Mouse (Mus musculus) C3H10T1/2 (cell line): ENCODE results near the gene Dhps. TPM values are rescaled to one million over a fixed set of nuclear protein-coding genes. Genes with fewer than 3 reads are reported as not detected.

Source experiments
- polyA plus RNA-seq, 2 experiments: library from polyadenylated mRNA; unstranded; fragments of >200 nt; fragmentation: generic; extraction: Trizol; gene quantifications; one replicate each; pipeline ENCODE4 v1.2.1; 2012; ENCODE audit warnings: missing spikeins in 2 of 2

Gene Dhps
- 100 to 1,000 TPM in 1 of 2 experiments, 10 to 100 TPM in 1; 51.7 to 147 TPM for polyA plus RNA-seq

DNA sequence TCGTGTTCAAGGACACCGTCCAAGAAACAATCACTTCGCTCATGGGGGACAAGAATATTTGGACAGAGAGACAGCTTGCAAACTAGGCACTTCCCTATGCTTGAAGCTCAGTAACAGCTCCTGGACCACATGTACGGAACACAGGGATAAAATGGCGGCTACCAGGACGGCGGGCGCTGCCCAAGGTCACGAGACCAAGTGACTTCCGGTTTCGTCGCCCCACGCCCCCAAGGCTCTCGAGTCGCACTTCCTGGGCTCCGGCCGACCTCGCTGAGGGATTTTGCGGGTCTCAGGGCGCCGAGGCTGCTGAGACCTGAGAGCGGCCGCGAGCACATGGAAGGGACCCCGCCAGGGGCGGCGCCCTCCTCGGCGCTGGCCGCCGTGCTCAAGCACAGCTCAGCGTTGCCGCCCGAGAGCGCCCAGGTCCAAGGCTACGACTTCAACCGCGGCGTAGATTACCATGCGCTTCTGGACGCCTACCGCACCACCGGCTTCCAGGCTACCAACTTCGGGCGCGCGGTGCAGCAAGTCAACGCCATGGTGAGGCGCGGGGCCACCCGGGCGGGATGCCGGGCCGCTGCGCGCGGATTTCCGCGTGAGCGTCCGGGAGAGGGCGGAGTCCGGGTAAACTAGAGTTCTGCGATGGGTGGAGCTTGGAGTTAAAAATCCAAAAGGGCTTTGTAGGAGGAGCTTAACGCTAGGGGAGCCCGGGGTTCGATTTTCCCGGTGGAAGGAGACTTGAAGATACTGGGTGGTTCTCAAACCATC, at the start of gene Dhps:
TSS of gene Dhps (plus strand) at position 244 of the 768 bp plus-strand sequence.

DNA sequence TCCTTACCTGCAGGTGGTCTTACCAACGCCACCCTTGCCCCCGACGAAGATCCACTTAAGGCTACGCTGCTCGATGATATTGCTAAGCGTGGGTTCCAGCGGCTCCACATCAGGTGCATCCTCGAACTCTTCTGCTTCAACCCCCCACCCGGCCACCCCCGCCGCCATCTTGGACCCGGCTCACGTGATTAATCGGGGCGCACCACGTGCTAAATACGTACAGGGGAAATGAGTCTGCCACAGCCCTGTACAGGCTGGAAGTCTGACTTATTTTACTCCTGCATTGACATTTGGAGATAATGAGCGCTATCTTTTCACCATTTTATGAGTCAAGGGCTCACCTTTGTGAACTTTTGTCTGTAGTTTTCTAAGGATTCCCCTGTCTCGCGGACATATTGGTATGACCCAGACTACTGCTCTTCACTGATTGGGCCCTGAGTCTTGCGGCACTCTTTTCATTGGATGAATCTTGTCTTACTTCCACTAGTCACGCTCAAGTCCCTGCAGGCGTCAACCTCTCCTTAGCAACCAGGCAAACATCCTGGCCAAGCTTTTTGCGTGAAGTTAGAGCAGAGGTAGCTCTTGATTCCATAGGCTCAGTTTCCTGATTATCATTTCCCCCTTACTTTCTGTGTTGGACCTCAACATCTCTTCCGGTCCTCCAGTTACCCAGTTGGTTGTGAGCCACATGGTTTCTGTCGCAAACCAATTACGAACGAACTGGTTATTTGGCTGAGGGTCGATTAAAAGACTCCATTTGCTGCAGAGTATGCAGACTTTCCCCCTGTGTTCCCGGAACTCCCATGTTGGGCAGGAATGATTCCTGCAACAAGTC, 46.2 kb upstream of the Dhps start, which contains the start of gene Asna1:
TSS of gene Asna1 (minus strand) at position 184 of the 835 bp plus-strand sequence.

DNA sequence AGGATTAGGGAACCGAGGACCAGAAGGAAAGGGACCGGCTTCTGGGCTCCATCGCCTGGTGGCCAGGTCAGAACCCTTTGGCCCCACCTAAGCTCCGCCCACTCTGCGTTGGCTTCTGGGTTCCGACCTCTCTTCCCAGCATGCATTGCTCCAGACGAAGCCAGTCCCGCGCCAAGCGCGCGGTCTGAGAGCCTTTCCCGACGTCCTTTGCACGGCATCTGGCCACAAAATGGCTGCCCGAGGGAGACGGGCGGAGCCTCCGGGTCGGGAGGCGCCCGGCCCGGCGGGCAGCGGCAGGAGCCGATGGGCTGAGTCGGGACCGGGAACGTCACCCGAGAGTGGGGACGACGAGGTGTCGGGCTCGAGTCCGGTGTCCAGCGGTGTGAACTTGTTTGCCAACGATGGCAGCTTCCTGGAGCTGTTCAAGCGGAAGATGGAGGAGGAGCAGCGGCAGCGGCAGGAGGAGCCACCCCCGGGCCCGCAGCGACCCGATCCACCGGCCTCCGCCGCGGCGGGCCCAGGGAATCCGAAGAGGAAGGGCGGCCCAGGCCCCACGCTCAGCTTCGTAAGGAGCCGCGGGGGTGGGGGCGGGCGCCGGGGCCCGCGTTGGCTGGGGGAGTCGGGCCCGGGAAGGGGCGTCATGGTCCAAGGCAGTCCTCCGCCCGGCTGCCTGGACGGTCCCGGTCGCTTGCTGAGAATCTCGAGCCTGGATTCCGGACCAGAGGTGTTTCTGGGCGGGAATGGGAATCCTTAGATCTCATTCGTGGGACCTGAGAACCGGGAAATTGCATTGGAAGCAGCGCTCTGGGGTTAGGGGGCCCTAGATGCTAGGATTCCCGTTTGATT, 44.7 kb upstream of the Dhps start, which contains the start of gene Trir:
TSS of gene Trir (plus strand) at position 154 of the 846 bp plus-strand sequence.

DNA sequence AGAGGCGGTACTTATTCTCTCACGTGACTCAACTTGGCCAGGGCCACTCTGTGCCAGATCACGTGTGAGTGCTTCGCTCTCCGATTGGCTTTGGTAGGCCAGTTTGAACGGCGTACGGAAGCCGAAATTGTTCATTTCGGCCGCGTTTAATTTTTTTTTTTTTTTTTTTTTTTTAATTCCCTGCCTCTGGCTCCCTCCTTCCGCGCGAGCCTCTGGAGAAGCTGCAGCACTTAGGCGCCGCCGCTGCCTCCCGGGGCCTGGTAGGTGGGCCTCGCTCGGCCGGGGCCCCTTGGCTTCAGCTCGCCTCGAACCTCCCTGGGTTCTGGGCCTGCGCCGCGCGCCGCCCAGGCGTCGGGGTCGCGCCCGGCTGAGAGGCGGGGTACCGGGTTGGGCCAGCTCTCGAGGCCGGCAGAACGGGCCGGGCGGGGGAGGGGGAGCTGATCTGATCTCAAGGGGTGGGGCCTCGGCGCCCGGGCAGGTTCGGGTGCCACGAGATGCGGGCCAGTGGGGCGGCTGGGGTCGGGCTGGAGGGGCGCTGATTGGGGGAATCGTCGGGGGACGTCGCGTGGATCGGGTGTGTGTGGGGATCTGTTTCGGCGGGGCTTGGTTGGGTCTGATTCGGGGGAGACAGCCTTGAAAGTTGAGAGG, 34.7 kb upstream of the Dhps start, which contains the start of gene Tnpo2:
TSS of gene Tnpo2 (plus strand) at position 198 of the 648 bp plus-strand sequence.

DNA sequence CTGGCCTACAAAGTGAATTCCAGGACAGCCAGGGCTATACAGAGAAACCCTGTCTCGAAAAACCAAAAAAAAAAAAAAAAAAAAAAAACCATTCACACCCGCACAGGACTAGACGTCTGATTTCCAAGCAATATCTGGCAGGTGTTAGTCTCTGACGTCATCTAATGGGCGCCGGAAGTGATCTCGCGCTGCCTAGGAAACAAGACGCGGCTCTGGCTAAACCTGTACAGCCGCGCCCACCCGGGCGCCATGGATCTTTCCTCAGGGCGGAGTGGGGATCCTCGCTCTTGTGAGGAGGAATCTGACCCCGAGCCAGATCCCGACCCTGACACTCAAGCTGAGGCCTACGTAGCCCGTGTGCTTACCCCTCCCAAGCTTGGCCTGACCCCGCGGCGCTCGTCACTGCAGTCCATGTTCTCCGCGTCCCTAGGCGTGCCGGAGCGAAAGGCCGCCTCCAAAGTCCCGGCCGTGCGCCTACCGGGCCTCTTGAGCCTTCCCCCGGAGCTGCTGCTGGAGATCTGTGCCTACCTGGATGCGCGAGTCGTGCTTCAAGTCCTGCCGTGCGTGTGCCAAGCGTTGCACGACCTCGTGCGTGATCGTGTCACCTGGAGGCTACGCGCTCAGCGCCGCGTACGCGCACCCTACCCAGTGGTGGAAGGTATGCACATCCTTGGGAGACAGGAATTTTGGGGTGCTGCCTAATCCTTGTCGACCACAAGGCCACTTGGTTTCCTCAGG, 11.5 kb upstream of the Dhps start, which contains the start of gene Fbxw9:
TSS of gene Fbxw9 (plus strand) at position 177 of the 738 bp plus-strand sequence.

DNA sequence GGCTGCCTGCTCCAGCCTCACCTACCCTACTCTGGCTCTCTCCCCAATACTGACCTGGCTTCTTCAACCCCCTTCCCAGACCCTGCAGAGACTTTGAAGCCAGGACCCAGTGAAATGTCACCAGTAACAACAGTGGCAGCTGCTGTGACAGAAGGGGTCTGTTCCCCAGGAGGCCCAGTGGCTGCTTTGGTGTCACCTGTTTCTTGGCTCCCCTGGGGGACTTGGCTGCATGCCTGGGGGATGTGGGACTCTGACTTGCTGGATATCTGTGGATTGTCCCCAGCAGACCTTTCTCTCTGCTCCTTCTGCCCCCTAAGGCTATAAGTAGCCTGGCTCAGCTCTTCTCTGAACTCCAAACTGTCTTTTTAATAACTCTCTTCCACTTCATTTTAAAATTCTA, 3.6 kb upstream of the Dhps start, which contains the start of gene Gm5741:
TSS of gene Gm5741 (minus strand) at position 1 of the 400 bp plus-strand sequence.

DNA sequence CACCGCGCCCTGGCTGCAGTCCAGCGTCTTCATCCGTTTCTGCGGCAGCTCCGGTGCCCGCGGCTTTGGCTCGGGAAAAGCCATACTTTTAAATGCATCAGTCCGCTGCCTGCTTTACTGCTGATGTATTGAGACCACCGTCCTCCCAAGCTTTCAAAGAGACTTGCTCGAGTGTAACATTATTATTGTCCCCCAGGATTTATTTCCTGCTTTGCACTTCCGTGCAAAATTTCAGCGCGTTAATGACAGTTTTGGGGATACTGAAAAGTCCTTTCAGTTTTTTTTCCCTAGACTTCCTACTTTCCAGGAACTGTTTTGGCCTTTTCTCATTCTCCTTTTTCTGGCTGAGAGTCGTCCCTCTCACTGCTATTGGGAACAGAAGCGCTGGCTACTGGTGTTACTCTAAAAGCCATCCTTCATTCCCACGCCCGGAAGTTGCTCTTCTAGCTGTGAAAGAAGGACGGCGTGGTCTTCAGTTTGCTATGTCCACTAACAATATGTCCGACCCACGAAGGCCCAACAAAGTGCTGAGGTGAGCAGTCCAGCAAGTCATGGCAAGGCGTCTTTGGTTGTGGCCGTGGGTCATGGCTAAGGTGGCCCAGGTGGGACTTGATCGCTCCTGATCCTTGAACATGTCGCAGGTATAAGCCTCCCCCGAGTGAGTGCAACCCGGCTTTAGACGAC, 9.1 kb downstream of the Dhps start, which contains the start of gene Wdr83os:
TSS of gene Wdr83os (plus strand) at position 209 of the 684 bp plus-strand sequence.

DNA sequence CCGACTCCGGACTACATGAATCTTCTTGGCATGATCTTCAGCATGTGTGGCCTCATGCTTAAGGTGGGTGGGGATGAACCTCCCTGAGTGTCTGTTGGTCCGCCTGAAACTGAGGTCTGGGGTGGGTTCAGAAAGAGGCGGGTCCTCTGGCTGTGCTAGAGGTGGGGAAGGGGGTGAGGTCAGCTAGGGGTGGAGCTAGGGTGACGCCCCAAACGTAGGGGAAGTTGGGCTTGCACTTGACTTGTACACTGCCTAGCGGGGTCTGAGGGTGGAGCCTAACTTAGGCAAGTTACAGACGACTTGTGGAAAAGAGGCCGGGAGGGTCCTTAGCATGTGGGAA, 9.6 kb downstream of the Dhps start, which contains the start of gene Wdr83:
TSS of gene Wdr83 (minus strand) at position 91 of the 340 bp plus-strand sequence.

DNA sequence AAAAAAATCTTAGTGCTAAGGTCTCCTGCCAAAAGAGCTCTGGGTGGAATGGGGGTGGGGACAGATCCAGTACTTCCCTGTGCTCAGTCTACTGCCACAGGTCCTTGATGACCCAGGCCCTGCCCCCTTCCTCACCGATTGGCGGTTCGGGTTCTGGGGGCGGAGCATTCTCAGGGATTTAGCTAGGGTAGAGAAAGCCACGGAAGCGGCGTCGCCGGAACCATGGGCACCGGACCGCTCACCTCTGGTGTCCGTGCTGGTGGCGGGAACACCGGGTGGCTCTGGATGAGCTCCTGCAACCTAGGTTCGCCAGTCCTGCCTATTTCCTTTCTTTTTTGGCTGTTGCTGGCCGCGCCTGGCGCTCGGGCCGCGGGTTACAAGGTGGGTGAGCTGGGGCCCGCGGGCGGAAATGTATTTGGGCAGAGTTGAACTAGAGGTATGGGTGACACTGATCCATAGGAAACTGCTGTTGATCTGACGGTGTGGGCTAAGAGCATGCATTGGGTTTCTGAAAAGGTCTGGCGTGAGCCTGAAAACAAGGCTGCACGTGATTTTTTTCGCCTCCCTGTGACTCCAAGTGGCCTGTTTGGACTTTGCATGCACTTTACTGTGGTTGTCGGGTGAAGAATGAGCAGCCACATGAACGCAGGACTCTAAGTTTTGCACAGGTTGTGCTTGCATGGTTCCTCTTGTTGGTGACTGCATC, 11.7 kb downstream of the Dhps start, which contains the start of gene Man2b1:
TSS of gene Man2b1 (plus strand) at position 163 of the 706 bp plus-strand sequence.

DNA sequence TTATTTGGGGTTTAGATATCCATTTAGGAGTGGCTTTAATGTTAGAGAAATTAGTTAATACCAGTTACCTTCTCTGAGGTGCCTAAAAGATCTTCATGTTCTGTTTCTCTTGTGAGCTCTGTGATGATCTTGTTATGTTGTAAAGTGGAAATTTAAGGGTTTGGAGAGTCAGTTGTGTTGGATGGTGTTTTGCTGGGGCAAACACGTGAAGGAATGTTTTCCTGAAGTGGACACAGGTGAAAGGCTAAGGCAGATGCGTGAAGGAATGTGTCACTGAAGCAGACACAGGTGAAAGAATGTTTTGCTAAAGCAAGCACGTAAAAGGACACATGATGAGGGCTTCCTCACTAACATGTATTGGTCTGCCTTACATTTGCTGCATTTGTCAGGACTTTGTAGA, 51.4 kb downstream of the Dhps start, which contains the start of gene Zfp791:
TSS of gene Zfp791 (minus strand) at position 101 of the 400 bp plus-strand sequence.

Other genes starting within 250 kb of the Dhps start
- gene Dand5, start 248.9 kb upstream of the Dhps start, polyA plus RNA-seq: 10 to 100 TPM in 1 of 2 experiments, 1 to 10 TPM in 1; 2.8 to 12.6 TPM
- 10 to 100 TPM; 31.0 to 75.6 TPM for gene Gadd45gip1, start 240.2 kb upstream of the Dhps start, polyA plus RNA-seq
- 10 to 100 TPM; 61.5 to 69.9 TPM for gene Rad23a, start 231.1 kb upstream of the Dhps start, polyA plus RNA-seq
- gene Calr, start 224.8 kb upstream of the Dhps start, polyA plus RNA-seq: 100 to 1,000 TPM; 585 to 801 TPM
- gene Farsa, start 214.8 kb upstream of the Dhps start, polyA plus RNA-seq: 100 to 1,000 TPM in 1 of 2 experiments, 10 to 100 TPM in 1; 76.6 to 106 TPM
- gene Syce2, start 199.6 kb upstream of the Dhps start, polyA plus RNA-seq: 1 to 10 TPM in 1 of 2 experiments, under 1 TPM in 1; 0.08 to 3.1 TPM
- 10 to 100 TPM in 1 of 2 experiments, 1 to 10 TPM in 1; 4.6 to 16.7 TPM for gene Gcdh, start 177.8 kb upstream of the Dhps start, polyA plus RNA-seq
- under 1 TPM; 0.08 to 0.27 TPM for gene Klf1, start 169.8 kb upstream of the Dhps start, polyA plus RNA-seq
- gene Dnase2a, start 163.2 kb upstream of the Dhps start, polyA plus RNA-seq: 10 to 100 TPM; 11.5 to 17.3 TPM
- under 1 TPM in 1 of 2 experiments, not detected in 1; 0.06 TPM for gene Mast1, start 134.4 kb upstream of the Dhps start, polyA plus RNA-seq
- under 1 TPM in 1 of 2 experiments, not detected in 1; 0.05 TPM for gene Rtbdn, start 124.8 kb upstream of the Dhps start, polyA plus RNA-seq
- not detected for gene Gm49661, start 102.3 kb upstream of the Dhps start, polyA plus RNA-seq
- 100 to 1,000 TPM; 723 to 905 TPM for gene Prdx2, start 102.2 kb upstream of the Dhps start, polyA plus RNA-seq
- gene Rnaseh2a, start 102.0 kb upstream of the Dhps start, polyA plus RNA-seq: 100 to 1,000 TPM in 1 of 2 experiments, 10 to 100 TPM in 1; 85.1 to 248 TPM
- 10 to 100 TPM; 27.0 to 43.6 TPM for gene Junb, start 93.0 kb upstream of the Dhps start, polyA plus RNA-seq
- 1 to 10 TPM; 2.4 to 5.2 TPM for gene Hook2, start 81.2 kb upstream of the Dhps start, polyA plus RNA-seq
- under 1 TPM in 1 of 2 experiments, not detected in 1; 0.17 TPM for gene Best2, start 57.2 kb upstream of the Dhps start, polyA plus RNA-seq
- 100 to 1,000 TPM; 150 to 247 TPM for gene Asna1, start 46.5 kb upstream of the Dhps start, polyA plus RNA-seq
- gene Trir, start 44.9 kb upstream of the Dhps start, polyA plus RNA-seq: 100 to 1,000 TPM; 205 to 250 TPM
- 10 to 100 TPM in 1 of 2 experiments, 1 to 10 TPM in 1; 8.0 to 41.1 TPM for gene Tnpo2, start 34.8 kb upstream of the Dhps start, polyA plus RNA-seq
- 10 to 100 TPM; 11.0 to 31.1 TPM for gene Fbxw9, start 11.7 kb upstream of the Dhps start, polyA plus RNA-seq
- under 1 TPM in 1 of 2 experiments, not detected in 1; 0.48 TPM for gene Gm5741, start 3.8 kb upstream of the Dhps start, polyA plus RNA-seq
- 100 to 1,000 TPM; 149 to 151 TPM for gene Wdr83os, start 9.0 kb downstream of the Dhps start, polyA plus RNA-seq
- gene Wdr83, start 9.5 kb downstream of the Dhps start, polyA plus RNA-seq: 10 to 100 TPM; 14.8 to 25.8 TPM
- 10 to 100 TPM in 1 of 2 experiments, 1 to 10 TPM in 1; 6.8 to 20.5 TPM for gene Man2b1, start 11.5 kb downstream of the Dhps start, polyA plus RNA-seq
- gene Zfp791, start 51.3 kb downstream of the Dhps start, polyA plus RNA-seq: under 1 TPM in 1 of 2 experiments, not detected in 1; 0.05 TPM
- gene Cks1brt, start 80.2 kb downstream of the Dhps start, polyA plus RNA-seq: not detected
- not detected for gene Olfr371, start 154.2 kb downstream of the Dhps start, polyA plus RNA-seq
- gene Orc6, start 227.9 kb downstream of the Dhps start, polyA plus RNA-seq: 10 to 100 TPM in 1 of 2 experiments, 1 to 10 TPM in 1; 3.6 to 16.9 TPM
- gene Vps35, start 228.0 kb downstream of the Dhps start, polyA plus RNA-seq: 10 to 100 TPM in 1 of 2 experiments, 1 to 10 TPM in 1; 2.3 to 20.5 TPM